Mouse (Mus musculus): ENCODE data around the gene Ppp1r35.

DNA sequence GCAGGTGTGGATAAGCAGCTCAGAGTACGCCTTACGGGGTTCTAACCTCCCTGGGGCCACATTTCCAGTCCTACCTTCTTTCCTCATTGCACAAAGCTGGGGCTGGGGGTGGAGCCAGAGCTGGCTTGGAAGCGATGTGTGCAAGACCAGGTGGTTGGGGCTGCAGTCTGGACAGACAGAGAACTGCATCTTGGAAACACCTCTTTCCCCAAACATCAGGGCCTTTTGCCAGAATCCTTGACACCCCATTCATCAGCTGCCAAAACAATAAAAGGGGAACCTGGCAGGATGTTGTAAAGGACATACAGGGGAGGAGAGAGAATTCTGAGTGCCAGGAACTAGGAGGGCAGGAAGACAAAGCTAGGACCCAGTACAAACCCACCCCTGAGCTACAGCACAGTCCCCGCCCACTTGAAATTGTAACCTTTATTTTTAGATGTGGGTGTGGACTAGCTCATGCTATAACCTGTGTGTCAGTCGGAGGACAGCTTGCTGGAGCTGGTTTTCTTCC lies 2.2 kb upstream of the Ppp1r35 start:
- TF ChIP-seq CTCF (conservative IDR thresholded peaks at IDR 0.05; ENCODE audit: low read length) (no peak), NANOG (IDR thresholded peaks at IDR 0.05; ENCODE audit: borderline replicate concordance, low read length) (no peak), POU5F1 (IDR thresholded peaks at IDR 0.05; ENCODE audit: borderline replicate concordance, low read length) (no peak)
